Mouse (Mus musculus) limb, embryonic 11.5 days (tissue): ENCODE results near the gene Arg1. TPM values are rescaled to one million over a fixed set of nuclear protein-coding genes. Genes with fewer than 3 reads are reported as not detected.

ENCODE experiments used
- ATAC-seq: fragments of 200-750 bp; cut with Nextera tagmentation; 2 replicates; pipeline ENCODE4 v1.8.0; 2017; ENCODE audit warnings: low read depth; ENCODE audit not compliant: insufficient number of reproducible peaks, low FRiP score, low TSS enrichment
- DNase-seq: peaks from one replicate; pipeline ENCODE4 v3.0.0-alpha.2; 2015; ENCODE audit warnings: low spot score
- H3K27ac ChIP-seq: fragments of 300-500 bp; sonication (generic); replicated peaks from 2 replicates; pipeline ENCODE4 v1.5.1; 2014; ENCODE audit warnings: low read depth, mild to moderate bottlenecking, low read length
- H3K27me3 ChIP-seq: fragments of 300-500 bp; sonication (generic); 2 replicates; pipeline ENCODE4 v1.6.1; 2014; ENCODE audit warnings: mild to moderate bottlenecking, low read length, mixed read lengths; ENCODE audit not compliant: control insufficient read depth, insufficient read depth
- H3K36me3 ChIP-seq: fragments of 300-500 bp; sonication (generic); 2 replicates; pipeline ENCODE4 v1.6.1; 2014; ENCODE audit warnings: mild to moderate bottlenecking, low read length, moderate library complexity, mixed read lengths; ENCODE audit not compliant: control insufficient read depth, insufficient read depth
- H3K4me1 ChIP-seq: fragments of 300-500 bp; sonication (generic); 2 replicates; pipeline ENCODE4 v1.6.1; 2014; ENCODE audit warnings: low read length, mixed read lengths; ENCODE audit not compliant: control insufficient read depth, insufficient read depth
- H3K4me2 ChIP-seq: fragments of 300-500 bp; sonication (generic); 2 replicates; pipeline ENCODE4 v1.6.1; 2014; ENCODE audit warnings: low read depth, mild to moderate bottlenecking, moderate library complexity; ENCODE audit not compliant: severe bottlenecking
- H3K4me3 ChIP-seq: fragments of 300-500 bp; sonication (generic); 2 replicates; pipeline ENCODE4 v1.5.1; 2014; ENCODE audit warnings: low read depth, low read length
- H3K9ac ChIP-seq: fragments of 300-500 bp; sonication (generic); 2 replicates; pipeline ENCODE4 v1.6.1; 2014; ENCODE audit warnings: mild to moderate bottlenecking, low read length
- H3K9me3 ChIP-seq: fragments of 300-500 bp; sonication (generic); 2 replicates; pipeline ENCODE4 v1.6.1; 2016; ENCODE audit warnings: low read length; ENCODE audit not compliant: control insufficient read depth
- WGBS: fragments of 180-500 bp; shearing (Covaris S2); extraction: QIAGEN DNeasy Blood & Tissue Kit; methylation state at CpG from one replicate; pipeline ENCODE4 v1.1.7; 2014; 5-methylcytosine and 5-hydroxymethylcytosine counted together
- polyA plus RNA-seq: library from polyadenylated mRNA; unstranded; fragments of >200 nt; fragmentation: Nextera tagmentation; extraction: Ambion mirVana; gene quantifications from 2 replicates; pipeline ENCODE4 v1.2.1, GENCODE M21; 2014

The Arg1 gene
- polyA plus RNA-seq, result 6.4 and 10.1 TPM in 2 replicates

- H3K9ac ChIP-seq, result no peak within 1 kb of the TSS
- peak within 1 kb of the TSS; percentile 20 for H3K4me2 ChIP-seq
- peak; percentile 85 for DNase-seq
- H3K36me3 ChIP-seq, result no peaks in the 10 kb centered on the region
- H3K9me3 ChIP-seq, result no peaks in the 10 kb centered on the region
- WGBS, result 15% methylated on average over 14 of the region's 14 CpGs
- ATAC-seq, result peak; percentile 71
- peaks cover 10% of the 10 kb centered on the region; the same call in 1 of the 2 replicates for H3K4me1 ChIP-seq
- H3K27ac ChIP-seq, result 0 out of 2 replicates have a peak within 1 kb of the TSS, but pooled peaks have one; percentile 33
- no peak within 1 kb of the TSS for H3K4me3 ChIP-seq
- no peaks in the 10 kb centered on the region for H3K27me3 ChIP-seq
Measured at GRCm38 (mm10) chr10:24926962-24927720, at the start of gene Arg1. Gene Arg1, minus strand, starts transcription at chr10:24927484.

DNA sequence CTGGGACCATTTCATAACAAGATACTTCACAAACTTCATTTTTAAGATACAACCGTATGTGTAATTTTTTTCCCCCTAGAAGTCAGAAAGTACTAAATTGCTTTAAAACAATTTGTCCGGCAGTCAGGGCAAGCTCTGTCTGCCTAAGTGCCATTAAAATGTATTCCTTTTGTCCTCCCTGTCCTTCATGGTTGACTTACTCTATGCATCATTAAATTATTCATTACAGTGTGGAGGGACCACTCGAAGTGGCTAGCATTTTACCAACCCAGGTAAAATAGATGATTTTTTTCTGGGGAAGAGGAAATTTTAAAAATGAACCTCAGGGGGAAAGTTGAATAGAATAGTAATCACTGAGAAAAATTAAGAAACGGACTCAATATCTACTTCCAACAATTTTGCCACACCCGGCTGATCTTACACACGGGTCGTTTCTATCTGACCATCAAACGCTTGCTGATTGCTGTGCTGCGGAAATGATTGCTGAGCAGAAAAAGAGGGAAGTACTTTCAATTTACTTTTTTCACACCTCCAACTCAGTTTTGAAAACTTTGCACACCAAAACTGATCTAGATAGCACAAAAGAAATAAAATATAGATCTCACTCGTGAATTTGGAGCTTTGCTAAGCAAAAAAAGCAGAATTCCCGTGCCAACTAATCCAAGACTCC, 46.7 kb upstream of the Arg1 start:
- H3K27ac ChIP-seq, result no peak overlapping the region
- no peak overlapping the region for H3K4me3 ChIP-seq
- DNase-seq (no peak), ATAC-seq (no peak)
- no peaks in the 10 kb centered on the region for H3K4me1 ChIP-seq
- H3K27me3 ChIP-seq, result no peaks in the 10 kb centered on the region
- 91% methylated on average over 11 of the region's 11 CpGs for WGBS
- H3K36me3 ChIP-seq, result no peaks in the 10 kb centered on the region
- no peak overlapping the region for H3K9ac ChIP-seq
- no peak overlapping the region for H3K4me2 ChIP-seq
- H3K9me3 ChIP-seq, result no peaks in the 10 kb centered on the region

- H3K27ac ChIP-seq, result no peak overlapping the region
- no peak overlapping the region for H3K4me2 ChIP-seq
- H3K27me3 ChIP-seq, result no peaks in the 10 kb centered on the region
- WGBS, result 48% methylated on average over 5 of the region's 5 CpGs
- H3K9me3 ChIP-seq, result no peaks in the 10 kb centered on the region
- H3K9ac ChIP-seq, result no peak overlapping the region
- ATAC-seq (no peak), DNase-seq (no peak)
- H3K4me1 ChIP-seq, result no peaks in the 10 kb centered on the region
- H3K36me3 ChIP-seq, result no peaks in the 10 kb centered on the region
- H3K4me3 ChIP-seq, result no peak overlapping the region
Measured at GRCm38 (mm10) chr10:24973385-24973784, 46.1 kb upstream of the Arg1 start.

GRCm38 (mm10) chr10:24972923-24973322, 45.6 kb upstream of the Arg1 start:
- no peaks in the 10 kb centered on the region for H3K4me1 ChIP-seq
- no peak overlapping the region for H3K27ac ChIP-seq
- ATAC-seq (no peak), DNase-seq (no peak)
- no peak overlapping the region for H3K4me2 ChIP-seq
- H3K4me3 ChIP-seq, result no peak overlapping the region
- WGBS, result 47% methylated on average over 4 of the region's 4 CpGs
- H3K27me3 ChIP-seq, result no peaks in the 10 kb centered on the region
- H3K9me3 ChIP-seq, result no peaks in the 10 kb centered on the region
- no peaks in the 10 kb centered on the region for H3K36me3 ChIP-seq
- H3K9ac ChIP-seq, result no peak overlapping the region

GRCm38 (mm10) chr10:24965821-24966550, 38.7 kb upstream of the Arg1 start:
- DNase-seq, result no peak
- ATAC-seq, result no peak

GRCm38 (mm10) chr10:24961889-24962288, 34.6 kb upstream of the Arg1 start:
- Histone ChIP-seq H3K27me3 (no peaks in the 10 kb centered on the region), H3K9ac (no peak overlapping the region), H3K36me3 (no peaks in the 10 kb centered on the region), H3K27ac (no peak overlapping the region), H3K4me2 (no peak overlapping the region), H3K4me3 (no peak overlapping the region), H3K9me3 (no peaks in the 10 kb centered on the region), H3K4me1 (no peaks in the 10 kb centered on the region)
- WGBS, result 66% methylated on average over 2 of the region's 2 CpGs
- DNase-seq (no peak), ATAC-seq (no peak)

More at GRCm38 (mm10) chr10:24965821-24966550, 38.7 kb upstream of the Arg1 start:
- 84% methylated on average over 12 of the region's 12 CpGs for WGBS
- no peak overlapping the region for H3K4me2 ChIP-seq
- H3K27me3 ChIP-seq, result no peaks in the 10 kb centered on the region
- no peaks in the 10 kb centered on the region for H3K36me3 ChIP-seq
- H3K9me3 ChIP-seq, result no peaks in the 10 kb centered on the region
- H3K4me1 ChIP-seq, result no peaks in the 10 kb centered on the region
- H3K27ac ChIP-seq, result no peak overlapping the region
- no peak overlapping the region for H3K9ac ChIP-seq
- no peak overlapping the region for H3K4me3 ChIP-seq

DNA sequence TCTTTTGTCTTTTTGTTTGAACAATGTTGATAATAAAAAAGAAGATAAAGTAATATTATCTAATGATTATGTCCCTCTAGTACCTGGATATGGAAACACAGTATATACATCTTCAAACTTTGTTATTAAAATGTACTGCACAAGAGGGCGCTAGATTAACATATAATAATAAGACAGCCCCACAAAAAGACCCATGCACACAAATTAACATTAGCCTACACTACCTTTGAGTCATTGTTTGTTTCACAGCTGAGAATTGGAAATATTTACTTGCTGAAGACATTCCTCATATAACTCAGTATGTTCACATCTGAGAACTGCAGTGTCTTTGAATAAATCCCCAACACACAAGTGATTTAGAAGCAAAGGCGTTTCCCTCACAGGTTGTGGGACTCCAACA, 33.8 kb upstream of the Arg1 start:
- H3K27ac ChIP-seq, result no peak overlapping the region
- DNase-seq, result no peak
- no peaks in the 10 kb centered on the region for H3K4me1 ChIP-seq
- no peaks in the 10 kb centered on the region for H3K9me3 ChIP-seq
- no peak overlapping the region for H3K9ac ChIP-seq
- 52% methylated on average over 2 of the region's 2 CpGs for whole genome bisulfite sequencing
- no peaks in the 10 kb centered on the region for H3K27me3 ChIP-seq
- no peak for ATAC-seq
- no peak overlapping the region for H3K4me2 ChIP-seq
- no peak overlapping the region for H3K4me3 ChIP-seq
- H3K36me3 ChIP-seq, result no peaks in the 10 kb centered on the region
